Mouse (Mus musculus): ENCODE measurements around the gene Gm49383. TPM values are rescaled to one million over a fixed set of nuclear protein-coding genes. Genes with fewer than 3 reads are reported as not detected.
A peak's percentile ranks its signal among the peaks of the same experiment; 100 is the strongest.

Gm49383 gene
- polyA plus RNA-seq, 1 experiment, result not detected

- H3K36me3 ChIP-seq (ENCODE audit: control insufficient read depth, insufficient read depth, low read length), result no peaks in the 10 kb centered on the region
- H3K4me3 ChIP-seq (ENCODE audit: control insufficient read depth, low read depth, low read length), result peak overlapping the region; percentile 99
- TF ChIP-seq CTCF (IDR thresholded peaks at IDR 0.05; ENCODE audit: control insufficient read depth, insufficient read depth, insufficient replicate concordance, low read depth, low read length), result no peak
- 0 out of 2 replicates have a peak, but pooled peaks have one; percentile 25 for TF ChIP-seq POLR2A (IDR thresholded peaks at IDR 0.05; ENCODE audit: control insufficient read depth, low read depth, low read length)
- peak overlapping the region; percentile 98 for H3K27ac ChIP-seq (ENCODE audit: control insufficient read depth, insufficient read depth, low read depth, low read length)
- peaks cover 2% of the 10 kb centered on the region; the same call in 1 of the 2 replicates for H3K4me1 ChIP-seq (ENCODE audit: control insufficient read depth, insufficient read depth, low read length)
- H3K27me3 ChIP-seq (ENCODE audit: control insufficient read depth, insufficient read depth, low read length), result no peaks in the 10 kb centered on the region
Observed at GRCm38 (mm10) chr12:69184342-69185295, 12.3 kb downstream of the Gm49383 start.

DNA sequence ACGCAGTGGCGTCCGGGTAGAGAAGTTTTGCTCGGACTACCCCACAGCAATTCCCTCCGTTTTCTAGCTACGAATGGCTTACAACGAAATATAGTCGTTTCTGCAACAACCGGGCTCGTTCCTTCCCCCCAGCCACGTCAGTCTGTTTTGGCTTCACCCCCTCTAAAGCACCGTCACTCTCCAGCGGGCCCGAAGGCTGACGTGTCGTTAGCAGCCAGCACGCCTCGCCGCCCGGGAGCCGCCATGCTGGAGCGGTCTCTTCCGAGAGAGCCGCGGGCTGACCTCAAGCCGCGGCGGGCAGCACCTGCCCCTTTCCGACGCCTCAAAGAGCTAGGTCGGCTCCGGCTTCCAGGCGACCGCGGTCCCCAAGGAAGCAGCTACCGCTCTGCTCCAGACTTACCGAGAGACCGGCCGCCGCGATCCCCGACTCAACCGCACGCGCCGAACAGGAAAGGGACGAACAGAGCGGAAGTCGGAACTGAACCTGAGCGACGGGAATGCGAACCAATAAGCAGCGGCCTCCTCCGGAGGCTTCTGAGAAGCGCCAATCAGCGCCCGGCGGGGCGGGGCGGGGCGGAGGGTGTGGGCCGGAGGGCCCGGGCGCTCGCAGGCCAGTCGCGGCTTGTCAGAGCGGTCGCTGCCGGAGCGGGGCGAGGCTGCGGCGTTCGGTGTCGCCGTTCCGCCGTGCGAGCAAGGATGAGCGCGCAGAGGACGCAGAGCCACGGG is 13.2 kb downstream of the Gm49383 start, which contains the start of the genes Rpl36al and Mgat2:
Gene Rpl36al (minus strand): TSS at position 501 of the 726 bp plus-strand sequence.
Gene Mgat2 (plus strand): TSS at position 575 of the 726 bp plus-strand sequence.
- peaks cover 2% of the 10 kb centered on the region; the same call in 1 of the 2 replicates for H3K4me1 ChIP-seq (ENCODE audit: control insufficient read depth, insufficient read depth, low read length)
- H3K27ac ChIP-seq (ENCODE audit: control insufficient read depth, insufficient read depth, low read depth, low read length), result peak within 1 kb of the TSS; percentile 99
- TF ChIP-seq CTCF (IDR thresholded peaks at IDR 0.05; ENCODE audit: control insufficient read depth, insufficient read depth, insufficient replicate concordance, low read depth, low read length) (no peak), POLR2A (IDR thresholded peaks at IDR 0.05; ENCODE audit: control insufficient read depth, low read depth, low read length) (peak; percentile 95)
- H3K27me3 ChIP-seq (ENCODE audit: control insufficient read depth, insufficient read depth, low read length), result no peaks in the 10 kb centered on the region
- no peaks in the 10 kb centered on the region for H3K36me3 ChIP-seq (ENCODE audit: control insufficient read depth, insufficient read depth, low read length)
- peak within 1 kb of the TSS; percentile 99 for H3K4me3 ChIP-seq (ENCODE audit: control insufficient read depth, low read depth, low read length)

GRCm38 (mm10) chr12:69181800-69182199 is 15.1 kb downstream of the Gm49383 start:
- H3K27me3 ChIP-seq (ENCODE audit: control insufficient read depth, insufficient read depth, low read length), result no peaks in the 10 kb centered on the region
- TF ChIP-seq POLR2A (IDR thresholded peaks at IDR 0.05; ENCODE audit: control insufficient read depth, low read depth, low read length), result no peak
- no peak for TF ChIP-seq CTCF (IDR thresholded peaks at IDR 0.05; ENCODE audit: control insufficient read depth, insufficient read depth, insufficient replicate concordance, low read depth, low read length)
- no peak overlapping the region for H3K27ac ChIP-seq (ENCODE audit: control insufficient read depth, insufficient read depth, low read depth, low read length)
- H3K4me1 ChIP-seq (ENCODE audit: control insufficient read depth, insufficient read depth, low read length), result peaks cover 2% of the 10 kb centered on the region; the same call in 1 of the 2 replicates
- H3K36me3 ChIP-seq (ENCODE audit: control insufficient read depth, insufficient read depth, low read length), result no peaks in the 10 kb centered on the region
- H3K4me3 ChIP-seq (ENCODE audit: control insufficient read depth, low read depth, low read length), result no peak overlapping the region

DNA sequence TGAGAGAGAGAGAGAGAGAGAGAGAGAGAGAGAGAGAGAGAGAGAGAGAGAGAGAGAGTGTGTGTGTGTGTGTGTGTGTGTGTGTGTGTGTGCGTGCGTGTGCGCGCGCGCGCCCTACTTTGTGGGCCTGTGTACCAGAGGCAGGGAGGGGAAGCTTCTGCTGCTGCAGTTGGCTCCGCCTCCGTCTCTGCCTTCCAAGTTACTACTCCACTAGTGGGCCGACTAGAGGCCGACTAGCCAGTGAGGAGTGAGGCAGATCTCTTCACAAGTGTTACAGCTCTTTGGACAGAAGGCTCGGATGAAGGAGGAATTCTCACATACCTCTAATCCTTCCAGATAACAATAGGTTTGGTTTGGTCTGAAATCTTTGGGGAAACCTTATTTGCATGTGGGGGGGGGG is 17.5 kb downstream of the Gm49383 start:
- Histone ChIP-seq H3K27ac (ENCODE audit: control insufficient read depth, insufficient read depth, low read depth, low read length) (no peak overlapping the region), H3K4me1 (ENCODE audit: control insufficient read depth, insufficient read depth, low read length) (peaks cover 2% of the 10 kb centered on the region; the same call in 1 of the 2 replicates), H3K4me3 (ENCODE audit: control insufficient read depth, low read depth, low read length) (no peak overlapping the region), H3K27me3 (ENCODE audit: control insufficient read depth, insufficient read depth, low read length) (no peaks in the 10 kb centered on the region), H3K36me3 (ENCODE audit: control insufficient read depth, insufficient read depth, low read length) (no peaks in the 10 kb centered on the region)
- TF ChIP-seq CTCF (IDR thresholded peaks at IDR 0.05; ENCODE audit: control insufficient read depth, insufficient read depth, insufficient replicate concordance, low read depth, low read length), result no peak
- TF ChIP-seq POLR2A (IDR thresholded peaks at IDR 0.05; ENCODE audit: control insufficient read depth, low read depth, low read length), result no peak

DNA sequence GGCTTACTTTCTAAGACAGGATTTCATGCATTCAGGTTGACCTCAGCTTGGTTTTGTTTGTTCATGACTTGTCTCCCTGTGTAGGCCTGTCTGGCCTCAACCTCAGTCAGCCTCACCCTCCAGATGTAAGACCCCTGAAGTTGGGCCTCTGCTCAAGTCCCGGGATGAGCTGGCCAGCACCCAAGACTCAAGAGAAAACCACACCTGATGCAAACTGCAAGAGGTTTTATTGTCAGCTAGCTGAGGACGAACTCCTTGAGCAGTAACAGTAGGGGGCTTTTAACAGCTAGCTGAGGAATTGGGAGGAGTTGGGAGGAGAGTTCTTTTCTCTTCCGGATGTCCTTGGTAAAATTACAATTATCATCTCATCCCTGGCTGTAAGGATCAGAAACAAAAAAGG is 19.4 kb downstream of the Gm49383 start:
- no peaks in the 10 kb centered on the region for H3K27me3 ChIP-seq (ENCODE audit: control insufficient read depth, insufficient read depth, low read length)
- TF ChIP-seq POLR2A (IDR thresholded peaks at IDR 0.05; ENCODE audit: control insufficient read depth, low read depth, low read length) (no peak), CTCF (IDR thresholded peaks at IDR 0.05; ENCODE audit: control insufficient read depth, insufficient read depth, insufficient replicate concordance, low read depth, low read length) (no peak)
- no peaks in the 10 kb centered on the region for H3K36me3 ChIP-seq (ENCODE audit: control insufficient read depth, insufficient read depth, low read length)
- no peak overlapping the region for H3K4me3 ChIP-seq (ENCODE audit: control insufficient read depth, low read depth, low read length)
- peak overlapping the region; percentile 65 for H3K27ac ChIP-seq (ENCODE audit: control insufficient read depth, insufficient read depth, low read depth, low read length)
- H3K4me1 ChIP-seq (ENCODE audit: control insufficient read depth, insufficient read depth, low read length), result peaks cover 2% of the 10 kb centered on the region; the same call in 1 of the 2 replicates

DNA sequence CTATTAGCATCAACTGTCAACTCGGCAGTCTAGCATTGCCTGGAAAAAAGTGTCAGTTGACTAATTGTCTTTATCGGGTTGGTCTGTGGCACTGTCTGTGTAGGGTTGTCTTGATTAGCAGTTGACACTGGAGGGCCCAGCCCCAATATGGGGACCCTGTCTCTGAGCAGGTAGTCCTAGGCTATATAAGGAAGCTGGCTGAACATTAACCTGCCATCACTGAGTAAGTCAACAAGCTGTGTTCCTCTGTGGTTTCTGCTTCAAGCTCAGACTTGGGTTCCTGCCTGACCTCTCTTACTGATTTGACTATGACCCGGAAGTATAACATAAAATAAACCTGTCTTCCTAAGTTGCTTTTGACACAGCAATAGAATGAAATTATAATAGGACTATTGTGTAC is 20.9 kb downstream of the Gm49383 start:
- H3K36me3 ChIP-seq (ENCODE audit: control insufficient read depth, insufficient read depth, low read length), result no peaks in the 10 kb centered on the region
- H3K4me3 ChIP-seq (ENCODE audit: control insufficient read depth, low read depth, low read length), result no peak overlapping the region
- TF ChIP-seq POLR2A (IDR thresholded peaks at IDR 0.05; ENCODE audit: control insufficient read depth, low read depth, low read length) (no peak), CTCF (IDR thresholded peaks at IDR 0.05; ENCODE audit: control insufficient read depth, insufficient read depth, insufficient replicate concordance, low read depth, low read length) (no peak)
- H3K27ac ChIP-seq (ENCODE audit: control insufficient read depth, insufficient read depth, low read depth, low read length), result no peak overlapping the region
- no peaks in the 10 kb centered on the region for H3K27me3 ChIP-seq (ENCODE audit: control insufficient read depth, insufficient read depth, low read length)
- peaks cover 2% of the 10 kb centered on the region; the same call in 1 of the 2 replicates for H3K4me1 ChIP-seq (ENCODE audit: control insufficient read depth, insufficient read depth, low read length)

DNA sequence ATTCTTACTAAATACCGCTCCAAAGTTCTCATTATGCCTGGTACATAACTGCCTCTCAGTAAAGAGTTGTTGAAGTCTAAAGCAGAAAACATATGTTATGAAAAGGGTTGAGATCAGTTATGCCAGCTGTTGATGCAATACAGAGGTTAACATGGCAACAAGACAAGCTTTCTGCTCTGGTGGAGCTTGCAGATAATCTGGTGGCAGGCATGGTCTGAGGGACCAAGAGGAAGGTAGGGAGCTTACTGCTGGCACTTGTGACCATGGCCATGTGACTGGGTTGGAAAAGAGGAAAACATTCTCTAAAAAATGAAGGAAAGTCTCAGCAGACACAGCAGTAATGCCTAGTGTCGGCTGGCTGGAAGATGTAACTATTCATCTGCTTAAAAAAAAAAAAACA is 25.6 kb downstream of the Gm49383 start:
- peaks cover 2% of the 10 kb centered on the region for H3K4me1 ChIP-seq (ENCODE audit: control insufficient read depth, insufficient read depth, low read length)
- TF ChIP-seq POLR2A (IDR thresholded peaks at IDR 0.05; ENCODE audit: control insufficient read depth, low read depth, low read length) (no peak), CTCF (IDR thresholded peaks at IDR 0.05; ENCODE audit: control insufficient read depth, insufficient read depth, insufficient replicate concordance, low read depth, low read length) (no peak)
- no peak overlapping the region for H3K4me3 ChIP-seq (ENCODE audit: control insufficient read depth, low read depth, low read length)

More for the DNA sequence above, 25.6 kb downstream of the Gm49383 start:
- no peaks in the 10 kb centered on the region for H3K27me3 ChIP-seq (ENCODE audit: control insufficient read depth, insufficient read depth, low read length)
- H3K36me3 ChIP-seq (ENCODE audit: control insufficient read depth, insufficient read depth, low read length), result no peaks in the 10 kb centered on the region
- H3K27ac ChIP-seq (ENCODE audit: control insufficient read depth, insufficient read depth, low read depth, low read length), result no peak overlapping the region

Measured in testis, adult 2 months (tissue).